Mouse (Mus musculus): ENCODE data around the gene Wdr25. TPM values are rescaled to one million over a fixed set of nuclear protein-coding genes. Genes with fewer than 3 reads are reported as not detected.

The Wdr25 gene
- total and polyA plus RNA-seq, 3 experiments = 8.7 to 10.8 TPM; not detected in 1

- Histone ChIP-seq H3K4me1 (ENCODE audit: control insufficient read depth in 1 of 2, insufficient read depth in 2 of 2, low read length in 2 of 2) (no peaks in the 10 kb centered on the region), H3K4me3 (ENCODE audit: control insufficient read depth in 1 of 2, insufficient read depth in 1 of 2, low read depth in 2 of 2, low read length in 2 of 2) (no peak overlapping the region), H3K27ac (ENCODE audit: control insufficient read depth, low read depth, low read length) (no peak overlapping the region), H3K9ac (ENCODE audit: control insufficient read depth, low read depth, low read length, poor library complexity, severe bottlenecking) (no peak overlapping the region), H3K9me3 (replicated peaks; ENCODE audit: insufficient read depth, low read length) (no peaks in the 10 kb centered on the region), H3K36me3 (ENCODE audit: control insufficient read depth in 1 of 2, insufficient read depth in 2 of 2, low read length in 2 of 2) (no peaks in the 10 kb centered on the region), H3K27me3 (ENCODE audit: control insufficient read depth in 1 of 2, insufficient read depth in 2 of 2, low read length in 2 of 2) (no peaks in the 10 kb centered on the region), H3K79me2 (ENCODE audit: control insufficient read depth, insufficient read depth, low read length, poor library complexity) (no peaks in the 10 kb centered on the region)
- TF ChIP-seq ZMIZ1 (IDR thresholded peaks at IDR 0.05; ENCODE audit: low read depth, low read length) = no peak
- no peak for TF ChIP-seq USF1 (IDR thresholded peaks at IDR 0.05; ENCODE audit: low read depth, low read length)
- no peak for TF ChIP-seq E2F4 (IDR thresholded peaks at IDR 0.05; ENCODE audit: borderline replicate concordance, low read depth, low read length)
- TF ChIP-seq CTCF (IDR thresholded peaks at IDR 0.05 in 2 of 3, conservative IDR thresholded peaks at IDR 0.05 in 1 of 3; ENCODE audit: control insufficient read depth in 1 of 3, insufficient read depth in 1 of 3, low read depth in 2 of 3, low read length in 3 of 3, poor library complexity in 1 of 3, severe bottlenecking in 1 of 3) = no peak
- no peak for TF ChIP-seq MAZ (IDR thresholded peaks at IDR 0.05; ENCODE audit: low read depth, low read length)
- no peak for TF ChIP-seq KAT2A (conservative IDR thresholded peaks at IDR 0.05; ENCODE audit: low read depth, low read length)
- TF ChIP-seq SMC3 (IDR thresholded peaks at IDR 0.05; ENCODE audit: low read depth, low read length) = no peak
- TF ChIP-seq ELF1 (IDR thresholded peaks at IDR 0.05; ENCODE audit: low read depth, low read length) = no peak
- DNase-seq (ENCODE audit: low read depth, low spot score) = no peak
These were observed 74.2 kb downstream of the Wdr25 start for GRCm38 (mm10) chr12:108967631-108968030.

- TF ChIP-seq CHD1 (IDR thresholded peaks at IDR 0.05; ENCODE audit: low read depth, low read length) (no peak), MEF2A (IDR thresholded peaks at IDR 0.05; ENCODE audit: extremely low read depth, insufficient replicate concordance, low read depth, low read length, poor library complexity, severe bottlenecking) (no peak), EP300 (IDR thresholded peaks at IDR 0.05; ENCODE audit: low read depth in 1 of 2, low read length in 2 of 2) (no peak), MYB (IDR thresholded peaks at IDR 0.05; ENCODE audit: low read depth, low read length) (no peak), POLR2AphosphoS2 (IDR thresholded peaks at IDR 0.05; ENCODE audit: low read length) (no peak), CHD2 (IDR thresholded peaks at IDR 0.05; ENCODE audit: low read length) (no peak), ZC3H11A (IDR thresholded peaks at IDR 0.05; ENCODE audit: low read depth, low read length) (no peak), TCF12 (IDR thresholded peaks at IDR 0.05; ENCODE audit: low read depth, low read length) (no peak), USF2 (IDR thresholded peaks at IDR 0.05; ENCODE audit: borderline replicate concordance in 1 of 2, insufficient read depth in 1 of 2, low read depth in 1 of 2, low read length in 2 of 2) (no peak), ELF1 (IDR thresholded peaks at IDR 0.05; ENCODE audit: low read depth, low read length) (no peak), TAL1 (IDR thresholded peaks at IDR 0.05; ENCODE audit: low read length) (no peak), TBP (IDR thresholded peaks at IDR 0.05; ENCODE audit: low read depth, low read length) (no peak), POLR2AphosphoS5 (IDR thresholded peaks at IDR 0.05; ENCODE audit: borderline replicate concordance, low read depth, low read length) (no peak), ETS1 (IDR thresholded peaks at IDR 0.05; ENCODE audit: low read depth, low read length) (no peak)
- Histone ChIP-seq H3K9ac (ENCODE audit: control insufficient read depth, low read depth, low read length, poor library complexity, severe bottlenecking) (no peak overlapping the region), H3K4me1 (ENCODE audit: control insufficient read depth in 1 of 2, insufficient read depth in 2 of 2, low read length in 2 of 2) (no peaks in the 10 kb centered on the region), H3K27ac (ENCODE audit: control insufficient read depth, low read depth, low read length) (no peak overlapping the region), H3K36me3 (ENCODE audit: control insufficient read depth in 1 of 2, insufficient read depth in 2 of 2, low read length in 2 of 2) (no peaks in the 10 kb centered on the region), H3K79me2 (ENCODE audit: control insufficient read depth, insufficient read depth, low read length, poor library complexity) (no peaks in the 10 kb centered on the region), H3K4me3 (ENCODE audit: control insufficient read depth in 1 of 2, insufficient read depth in 1 of 2, low read depth in 2 of 2, low read length in 2 of 2) (no peak overlapping the region), H3K27me3 (ENCODE audit: control insufficient read depth in 1 of 2, insufficient read depth in 2 of 2, low read length in 2 of 2) (no peaks in the 10 kb centered on the region), H3K9me3 (replicated peaks; ENCODE audit: insufficient read depth, low read length) (no peaks in the 10 kb centered on the region)
- DNase-seq (ENCODE audit: low read depth, low spot score) = no peak
These were observed 74.6 kb downstream of the Wdr25 start for GRCm38 (mm10) chr12:108968031-108968430.
